Mouse (Mus musculus) midbrain, embryonic 16.5 days (tissue): ENCODE data around the gene Rsc1a1. TPM values are rescaled to one million over a fixed set of nuclear protein-coding genes. Genes with fewer than 3 reads are reported as not detected.

Experiments used
- ATAC-seq: fragments of 200-750 bp; cut with Nextera tagmentation; 2 replicates; pipeline ENCODE4 v1.8.0; 2017; ENCODE audit warnings: moderate TSS enrichment
- H3K27ac ChIP-seq: fragments of 300-500 bp; sonication (generic); 2 replicates; pipeline ENCODE4 v1.5.1; 2014; ENCODE audit warnings: mild to moderate bottlenecking, low read length, mixed read lengths
- H3K27me3 ChIP-seq: fragments of 300-500 bp; sonication (generic); 2 replicates; pipeline ENCODE4 v1.6.1; 2014; ENCODE audit warnings: low read depth, low read length, mixed read lengths; ENCODE audit not compliant: control insufficient read depth, insufficient read depth
- H3K36me3 ChIP-seq: fragments of 300-500 bp; sonication (generic); 2 replicates; pipeline ENCODE4 v1.6.1; 2014; ENCODE audit warnings: mild to moderate bottlenecking, low read length, moderate library complexity, mixed read lengths; ENCODE audit not compliant: control insufficient read depth, insufficient read depth
- H3K4me1 ChIP-seq: fragments of 300-500 bp; sonication (generic); 2 replicates; pipeline ENCODE4 v1.6.1; 2014; ENCODE audit warnings: mild to moderate bottlenecking, low read length, mixed read lengths; ENCODE audit not compliant: control insufficient read depth, insufficient read depth
- H3K4me2 ChIP-seq: fragments of 300-500 bp; sonication (generic); 2 replicates; pipeline ENCODE4 v1.6.1; 2014; ENCODE audit warnings: mild to moderate bottlenecking, low read length, mixed read lengths
- H3K4me3 ChIP-seq: fragments of 300-500 bp; sonication (generic); 2 replicates; pipeline ENCODE4 v1.5.1; 2014; ENCODE audit warnings: low read depth, mild to moderate bottlenecking, low read length, moderate library complexity, mixed read lengths
- H3K9ac ChIP-seq: fragments of 300-500 bp; sonication (generic); 2 replicates; pipeline ENCODE4 v1.6.1; 2014; ENCODE audit warnings: low read depth, low read length, mixed read lengths
- H3K9me3 ChIP-seq: fragments of 300-500 bp; sonication (generic); replicated peaks from 2 replicates; pipeline ENCODE4 v1.6.1; 2014; ENCODE audit warnings: mild to moderate bottlenecking, low read length, mixed read lengths; ENCODE audit not compliant: control insufficient read depth, poor library complexity, severe bottlenecking
- WGBS: fragments of 180-500 bp; shearing (Covaris S2); extraction: QIAGEN DNeasy Blood & Tissue Kit; methylation state at CpG from one replicate; pipeline ENCODE4 v1.1.7; 2014; 5-methylcytosine and 5-hydroxymethylcytosine counted together
- polyA plus RNA-seq: library from polyadenylated mRNA; unstranded; fragments of >200 nt; fragmentation: Nextera tagmentation; extraction: Ambion mirVana; gene quantifications from 2 replicates; pipeline ENCODE4 v1.2.1, GENCODE M21; 2015

Gene Rsc1a1
- polyA plus RNA-seq, 1 experiment from 2014 or later = 1.7 TPM

DNA sequence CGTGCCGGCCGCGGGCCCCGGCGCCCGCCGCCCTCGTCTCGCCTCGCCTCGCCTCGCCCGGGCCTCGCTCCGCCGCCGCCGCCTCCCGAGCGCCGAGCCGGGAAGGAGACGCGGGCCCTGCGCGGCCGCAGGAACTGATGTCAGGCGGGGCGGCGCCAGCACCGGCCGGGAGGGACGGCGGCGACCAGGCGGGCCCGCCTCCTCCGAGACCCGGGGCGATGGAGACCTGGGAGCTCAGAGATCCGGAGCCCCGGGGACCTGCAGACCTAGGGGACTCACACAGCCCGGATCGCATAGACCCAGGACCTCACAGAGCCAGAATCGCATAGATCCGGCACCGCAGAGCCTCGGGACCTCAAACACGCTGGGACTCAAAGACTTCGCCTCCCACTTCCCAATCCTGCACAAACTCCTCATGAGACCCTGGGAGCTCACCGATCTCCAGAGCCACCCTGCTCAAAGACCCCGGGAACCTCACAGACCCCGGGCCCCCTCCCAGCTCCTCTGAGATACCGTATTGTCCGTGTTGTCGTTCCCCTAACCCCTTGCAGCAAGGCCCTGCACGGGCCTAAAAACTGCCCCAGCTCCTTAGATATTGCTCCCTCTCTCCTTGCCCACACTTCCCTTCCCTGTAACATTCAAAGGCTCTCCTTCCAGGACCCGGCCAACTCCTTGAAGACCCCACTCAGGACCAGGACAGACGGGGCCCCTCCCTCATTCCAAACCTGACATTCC is 21.2 kb downstream of the Rsc1a1 start:
- Histone ChIP-seq H3K36me3 (no peaks in the 10 kb centered on the region), H3K4me2 (peak overlapping the region; percentile 89), H3K9me3 (no peaks in the 10 kb centered on the region), H3K27ac (peak overlapping the region; percentile 80), H3K9ac (peak overlapping the region; percentile 98), H3K27me3 (no peaks in the 10 kb centered on the region), H3K4me1 (peaks cover 14% of the 10 kb centered on the region), H3K4me3 (peak overlapping the region; percentile 90)
- WGBS = 1% methylated on average over 58 of the region's 60 CpGs
- ATAC-seq = peak; percentile 85

- Histone ChIP-seq H3K4me3 (peak overlapping the region; percentile 90), H3K4me1 (peaks cover 14% of the 10 kb centered on the region), H3K27me3 (no peaks in the 10 kb centered on the region), H3K27ac (peak overlapping the region; percentile 80), H3K4me2 (peak overlapping the region; percentile 89), H3K36me3 (no peaks in the 10 kb centered on the region), H3K9me3 (no peaks in the 10 kb centered on the region), H3K9ac (peak overlapping the region; percentile 98)
- ATAC-seq = peak; percentile 36
- WGBS = 4% methylated on average over 42 of the region's 47 CpGs
These were observed 22.1 kb downstream of the Rsc1a1 start for GRCm38 (mm10) chr4:141663122-141663931.

DNA sequence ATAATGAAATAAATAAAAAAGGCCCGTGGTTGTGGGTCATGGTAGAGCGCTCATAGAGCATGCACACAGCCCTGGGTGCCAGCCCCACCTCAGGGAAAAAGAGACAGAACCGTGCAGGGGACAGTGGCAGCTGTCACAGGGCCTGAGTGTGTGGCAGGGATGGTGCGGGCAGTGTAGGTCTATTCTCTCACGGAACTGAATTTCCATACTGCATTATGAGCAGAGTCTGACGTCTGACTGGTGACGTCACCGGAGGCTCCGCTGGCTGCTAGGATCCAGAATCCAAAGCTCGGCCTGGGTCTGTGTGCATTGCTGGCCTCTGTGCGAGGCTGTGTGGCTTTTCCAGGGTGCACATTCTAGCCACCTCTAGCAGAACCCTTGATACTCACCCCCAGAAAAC is 24.5 kb downstream of the Rsc1a1 start:
- peaks cover 14% of the 10 kb centered on the region for H3K4me1 ChIP-seq
- H3K9ac ChIP-seq = no peak overlapping the region
- H3K27ac ChIP-seq = no peak overlapping the region
- no peak overlapping the region for H3K4me3 ChIP-seq
- no peaks in the 10 kb centered on the region for H3K9me3 ChIP-seq
- H3K4me2 ChIP-seq = no peak overlapping the region
- WGBS = 76% methylated on average over 11 of the region's 11 CpGs
- ATAC-seq = no peak
- no peaks in the 10 kb centered on the region for H3K36me3 ChIP-seq
- no peaks in the 10 kb centered on the region for H3K27me3 ChIP-seq

- no peak for ATAC-seq
- WGBS = 62% methylated on average over 4 of the region's 4 CpGs
- no peaks in the 10 kb centered on the region for H3K27me3 ChIP-seq
- H3K27ac ChIP-seq = no peak overlapping the region
- H3K9me3 ChIP-seq = no peaks in the 10 kb centered on the region
- H3K36me3 ChIP-seq = no peaks in the 10 kb centered on the region
- H3K4me3 ChIP-seq = no peak overlapping the region
- H3K9ac ChIP-seq = no peak overlapping the region
- H3K4me2 ChIP-seq = no peak overlapping the region
- peaks cover 11% of the 10 kb centered on the region for H3K4me1 ChIP-seq
These were observed 25.7 kb downstream of the Rsc1a1 start for GRCm38 (mm10) chr4:141659739-141660138.

DNA sequence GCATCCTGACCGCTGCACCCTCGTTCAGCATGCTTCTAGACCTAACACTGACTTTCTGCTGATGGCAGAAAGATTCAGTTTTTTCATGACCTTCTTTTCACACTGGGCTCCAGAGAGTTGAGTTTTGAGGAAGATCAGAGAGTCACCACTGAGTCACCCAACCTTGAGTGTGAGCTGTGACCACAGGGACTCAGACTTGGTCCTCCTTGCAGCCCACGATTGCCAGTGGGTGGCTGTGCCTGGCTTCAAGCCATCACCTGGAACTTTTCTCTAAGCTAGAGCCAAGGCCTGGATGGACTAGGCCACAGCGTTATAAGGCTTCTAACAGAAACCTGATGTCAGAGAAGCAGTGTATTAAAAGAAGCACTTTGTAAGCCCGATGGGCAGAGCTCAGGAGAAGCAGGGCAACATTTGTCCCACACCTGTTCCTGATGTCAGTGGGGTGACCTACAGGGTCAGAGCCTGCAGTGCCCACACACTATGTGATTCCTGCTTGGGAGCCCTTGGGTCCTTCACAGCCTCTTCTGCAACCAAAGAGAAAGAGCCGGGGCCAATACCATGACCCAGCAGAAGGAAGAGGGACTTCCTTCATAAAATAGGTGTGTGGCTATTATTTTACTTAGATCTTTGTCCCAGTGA is 26.4 kb downstream of the Rsc1a1 start:
- H3K36me3 ChIP-seq = no peaks in the 10 kb centered on the region; the same call in 1 of the 2 replicates
- H3K27me3 ChIP-seq = no peaks in the 10 kb centered on the region
- H3K27ac ChIP-seq = no peak overlapping the region
- no peaks in the 10 kb centered on the region for H3K9me3 ChIP-seq
- no peak overlapping the region for H3K4me3 ChIP-seq
- WGBS = 91% methylated on average over 6 of the region's 6 CpGs
- peaks cover 7% of the 10 kb centered on the region; the same call in 1 of the 2 replicates for H3K4me1 ChIP-seq
- no peak overlapping the region for H3K9ac ChIP-seq
- H3K4me2 ChIP-seq = no peak overlapping the region
- no peak for ATAC-seq

DNA sequence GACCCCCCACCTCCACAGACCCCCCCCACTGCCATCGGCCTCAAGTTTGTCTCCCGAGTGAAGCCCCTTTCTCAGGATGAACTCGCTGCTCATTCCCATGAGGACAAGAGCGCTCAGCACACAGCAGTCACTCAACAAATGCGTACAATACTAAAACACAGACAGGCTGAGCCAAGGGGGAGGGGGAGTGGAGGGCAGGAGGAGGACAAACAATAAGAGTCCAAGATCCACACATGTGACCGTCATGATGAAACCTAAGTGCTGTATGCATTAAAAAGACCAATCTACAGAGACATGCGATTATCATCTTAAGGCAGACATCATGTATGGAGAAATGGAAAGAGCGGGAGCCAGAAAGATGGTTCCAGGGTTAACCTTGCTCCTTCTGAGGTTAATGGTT is 28.5 kb downstream of the Rsc1a1 start:
- no peaks in the 10 kb centered on the region; the same call in 1 of the 2 replicates for H3K36me3 ChIP-seq
- no peak overlapping the region for H3K27ac ChIP-seq
- no peaks in the 10 kb centered on the region for H3K9me3 ChIP-seq
- no peak for ATAC-seq
- no peak overlapping the region for H3K4me2 ChIP-seq
- no peaks in the 10 kb centered on the region for H3K27me3 ChIP-seq
- 70% methylated on average over 8 of the region's 8 CpGs for WGBS
- no peak overlapping the region for H3K4me3 ChIP-seq
- no peak overlapping the region for H3K9ac ChIP-seq
- no peaks in the 10 kb centered on the region for H3K4me1 ChIP-seq

DNA sequence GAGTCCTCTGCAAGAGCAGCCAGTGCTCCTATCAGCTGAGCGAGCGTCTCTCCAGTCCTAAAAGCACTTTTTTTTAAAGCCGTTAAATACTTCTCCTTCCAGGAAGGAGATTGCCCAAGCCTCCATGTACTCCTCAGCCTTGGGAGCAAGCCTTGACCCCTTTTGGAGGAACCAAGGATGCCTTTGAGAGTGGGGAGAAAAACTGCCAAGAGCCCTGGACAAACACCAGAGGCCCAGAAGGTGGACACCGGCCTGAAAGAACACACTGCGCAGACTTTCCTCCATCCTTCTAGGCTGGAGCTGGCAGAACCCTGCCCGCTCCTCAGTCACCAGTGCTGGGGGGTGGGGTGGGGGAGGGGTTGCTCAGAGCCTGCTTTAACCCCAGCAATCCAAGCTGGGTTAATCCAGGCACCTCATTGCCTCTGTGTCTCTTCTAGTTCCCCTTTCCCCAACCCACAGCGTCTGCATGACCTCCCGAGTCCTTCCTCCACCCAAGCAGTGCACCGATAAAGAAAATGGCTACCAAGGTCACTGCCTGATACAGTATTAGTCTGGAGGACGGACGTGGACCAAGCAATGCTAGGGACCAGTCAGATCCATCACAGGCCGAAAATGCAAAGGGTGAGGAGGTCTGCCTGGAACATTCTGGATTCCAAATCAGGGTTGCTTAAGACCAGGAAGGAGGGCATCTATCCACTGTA is 29.3 kb downstream of the Rsc1a1 start:
- Histone ChIP-seq H3K27ac (no peak overlapping the region), H3K27me3 (no peaks in the 10 kb centered on the region), H3K4me1 (no peaks in the 10 kb centered on the region), H3K36me3 (no peaks in the 10 kb centered on the region; the same call in 1 of the 2 replicates), H3K4me3 (no peak overlapping the region), H3K9ac (no peak overlapping the region), H3K4me2 (no peak overlapping the region), H3K9me3 (no peaks in the 10 kb centered on the region)
- no peak for ATAC-seq
- 90% methylated on average over 12 of the region's 12 CpGs for WGBS

GRCm38 (mm10) chr4:141654509-141654908 is 30.9 kb downstream of the Rsc1a1 start:
- Histone ChIP-seq H3K9ac (no peak overlapping the region), H3K4me2 (no peak overlapping the region), H3K4me3 (no peak overlapping the region), H3K27me3 (no peaks in the 10 kb centered on the region), H3K36me3 (no peaks in the 10 kb centered on the region; the same call in 1 of the 2 replicates), H3K27ac (0 out of 2 replicates have a peak overlapping the region, but pooled peaks have one; percentile 33), H3K9me3 (no peaks in the 10 kb centered on the region), H3K4me1 (no peaks in the 10 kb centered on the region)
- WGBS = 94% methylated on average over 6 of the region's 6 CpGs
- no peak for ATAC-seq
